Mouse (Mus musculus) testis, postnatal 10 days (tissue): ENCODE data around the gene Poln.

ENCODE experiments used
- DNase-seq: peaks from one replicate; pipeline ENCODE4 v3.0.0; 2021; ENCODE audit warnings: low spot score

The Poln gene

GRCm38 (mm10) chr5:34186961-34187391, 17.7 kb upstream of the Poln start:
- DNase-seq = peak; percentile 76

GRCm38 (mm10) chr5:34186391-34186790, 17.1 kb upstream of the Poln start:
- DNase-seq = peak; percentile 43

GRCm38 (mm10) chr5:34185791-34186190, 16.5 kb upstream of the Poln start:
- DNase-seq = peak; percentile 36

DNA sequence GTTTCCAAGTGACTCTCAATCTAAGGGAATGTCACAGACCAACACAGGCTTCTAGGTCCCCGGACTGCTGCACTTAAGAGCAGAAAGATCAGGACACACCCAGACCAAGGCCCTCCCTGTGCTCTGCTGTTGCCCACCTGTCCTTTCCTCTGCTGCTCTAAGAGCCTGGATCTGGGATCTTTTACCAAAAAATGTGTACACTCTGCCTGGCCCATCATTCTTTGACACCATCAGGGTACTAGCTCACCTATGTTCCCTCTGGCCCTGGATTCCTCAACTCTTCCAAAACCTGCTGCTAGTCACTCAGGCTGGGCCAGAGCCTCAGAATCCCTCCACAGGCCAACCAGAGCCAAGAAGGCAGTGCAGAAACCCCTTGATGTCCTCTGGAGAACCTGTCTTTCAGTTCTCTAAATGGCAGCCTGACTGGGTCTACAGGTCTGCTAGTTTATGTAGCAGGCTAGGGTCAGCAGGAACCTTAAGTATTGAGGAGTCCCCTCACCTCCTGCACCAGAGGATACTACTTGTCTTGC, 15.9 kb upstream of the Poln start:
- DNase-seq = peak; percentile 30

DNA sequence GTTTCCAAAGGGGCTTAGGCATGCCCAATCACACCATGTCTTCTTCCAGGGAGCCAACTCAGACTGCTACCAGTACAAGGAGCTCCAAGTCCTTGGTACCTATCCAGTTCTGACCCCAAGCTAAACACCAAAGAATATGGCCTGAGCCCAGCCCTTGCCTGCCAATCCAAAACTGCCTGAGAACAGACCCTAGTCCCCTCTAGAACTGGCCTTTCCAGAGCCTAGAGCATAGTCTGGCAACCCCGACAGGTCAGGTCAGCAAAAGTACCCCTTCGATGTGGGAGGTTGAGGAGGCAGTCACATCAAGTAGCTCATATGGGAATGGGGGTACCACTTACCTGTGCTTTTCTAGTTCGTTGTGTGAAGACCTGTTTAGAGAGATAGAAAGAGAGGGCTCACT, 14.7 kb upstream of the Poln start:
- DNase-seq = peak; percentile 26

GRCm38 (mm10) chr5:34183156-34183880, 14.1 kb upstream of the Poln start:
- DNase-seq = peak; percentile 49

DNA sequence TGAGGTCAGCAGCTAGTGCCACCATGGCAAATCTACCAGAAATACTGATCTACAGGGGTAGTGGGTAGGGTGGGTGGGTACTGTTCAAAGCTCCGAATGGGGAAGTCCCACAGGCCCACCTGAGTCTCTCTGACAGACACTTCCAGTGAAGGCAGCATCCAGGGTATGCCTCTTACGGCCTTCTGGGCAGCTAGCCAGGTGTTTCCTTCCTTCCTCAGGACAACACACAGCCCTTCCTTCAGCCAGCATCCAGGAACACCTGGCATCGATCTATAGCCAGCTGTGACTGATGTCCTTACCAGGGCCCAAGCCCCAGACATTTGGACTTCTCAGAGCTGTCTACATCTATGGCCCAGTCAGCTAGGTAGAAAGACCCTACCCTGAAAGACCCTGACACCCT, 13.2 kb upstream of the Poln start:
- DNase-seq = peak; percentile 52

GRCm38 (mm10) chr5:34177821-34178220, 8.6 kb upstream of the Poln start:
- no peak for DNase-seq

GRCm38 (mm10) chr5:34177091-34177490, 7.8 kb upstream of the Poln start:
- peak; percentile 38 for DNase-seq

DNA sequence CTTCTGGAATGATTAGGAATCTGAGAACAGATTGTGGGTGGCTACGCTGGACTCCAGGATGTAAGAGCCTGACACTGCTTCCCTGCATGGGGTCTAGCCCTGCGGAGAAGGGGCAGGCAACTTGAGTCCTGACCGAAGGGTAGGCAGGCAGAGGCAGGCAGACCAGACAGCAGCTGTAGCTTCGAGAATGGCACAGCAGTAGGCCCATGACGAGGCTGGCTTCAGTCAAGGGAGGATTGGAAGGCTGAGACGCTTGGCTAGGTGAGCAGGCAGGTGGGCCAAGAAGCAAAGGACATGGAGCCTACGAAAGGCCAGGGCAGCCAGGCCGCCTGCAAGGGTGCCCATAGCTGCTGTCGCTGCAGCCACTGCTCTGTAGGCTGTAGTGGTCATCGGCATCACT, 7.4 kb upstream of the Poln start:
- no peak for DNase-seq

GRCm38 (mm10) chr5:34175403-34175694, 6.1 kb upstream of the Poln start:
- DNase-seq = no peak

GRCm38 (mm10) chr5:34174550-34175402, 5.5 kb upstream of the Poln start:
- DNase-seq = peak; percentile 38

DNA sequence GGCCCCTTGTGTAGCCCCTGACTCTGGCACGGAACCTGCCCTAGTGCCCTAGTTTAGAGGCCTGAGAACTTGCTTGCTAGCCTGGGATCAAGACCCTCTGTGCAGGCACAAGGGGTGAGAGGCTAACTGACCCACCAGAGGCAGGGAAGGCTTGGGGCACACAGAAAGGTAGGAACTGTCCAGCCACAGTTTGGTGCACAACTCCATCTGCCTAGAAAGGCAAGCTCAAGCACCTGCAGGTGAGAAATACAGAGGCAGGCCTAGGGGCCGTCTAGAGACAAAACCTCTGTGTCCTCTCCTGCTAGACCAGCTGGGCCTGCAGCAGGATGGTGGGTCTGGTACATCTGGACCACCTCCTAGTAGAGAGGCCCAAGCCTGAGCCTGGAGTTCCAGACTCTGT, 4.8 kb upstream of the Poln start:
- DNase-seq = peak; percentile 43

DNA sequence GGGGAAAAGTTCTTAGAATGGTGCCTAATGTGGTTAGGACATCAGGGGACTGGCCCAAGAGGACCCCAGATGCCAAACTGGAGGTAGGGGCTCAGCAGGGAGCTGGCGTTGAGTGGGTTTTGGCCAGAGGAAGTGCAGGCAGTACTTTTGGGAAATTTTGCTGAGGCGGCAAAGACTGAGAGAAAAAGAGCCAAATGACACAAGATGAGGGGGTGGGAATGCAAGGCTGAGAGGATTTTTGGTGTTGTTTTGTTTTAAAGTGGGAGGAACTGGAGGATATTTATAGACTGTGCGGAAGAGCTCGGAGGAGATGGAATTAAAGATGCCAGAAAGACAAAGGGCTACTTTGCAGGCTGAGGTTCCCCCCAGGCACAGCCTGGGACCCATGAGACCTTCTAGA, 1.5 kb upstream of the Poln start:
- peak; percentile 46 for DNase-seq

- no peak for DNase-seq
Observed at GRCm38 (mm10) chr5:34169954-34170353, 706 bp upstream of the Poln start.

DNA sequence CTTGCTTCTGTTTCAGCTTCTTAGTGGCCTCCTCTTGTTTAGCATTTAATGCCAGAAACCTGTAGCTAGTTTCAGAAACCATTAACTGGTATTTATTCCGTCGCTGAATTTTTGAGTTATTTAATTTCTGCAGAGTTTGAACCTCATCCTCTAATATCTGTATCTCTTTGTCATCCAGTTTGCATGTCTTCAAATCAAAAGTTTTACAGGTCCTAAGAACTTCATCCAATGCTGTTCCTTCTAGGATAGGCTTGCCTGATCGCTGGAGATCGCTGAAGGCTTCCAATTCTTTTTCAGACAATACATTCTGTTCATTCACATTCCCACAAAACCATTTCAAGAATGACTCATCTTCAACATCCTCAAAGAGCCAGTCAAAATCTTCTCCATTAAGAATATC, 1.4 kb downstream of the Poln start:
- DNase-seq = no peak

DNA sequence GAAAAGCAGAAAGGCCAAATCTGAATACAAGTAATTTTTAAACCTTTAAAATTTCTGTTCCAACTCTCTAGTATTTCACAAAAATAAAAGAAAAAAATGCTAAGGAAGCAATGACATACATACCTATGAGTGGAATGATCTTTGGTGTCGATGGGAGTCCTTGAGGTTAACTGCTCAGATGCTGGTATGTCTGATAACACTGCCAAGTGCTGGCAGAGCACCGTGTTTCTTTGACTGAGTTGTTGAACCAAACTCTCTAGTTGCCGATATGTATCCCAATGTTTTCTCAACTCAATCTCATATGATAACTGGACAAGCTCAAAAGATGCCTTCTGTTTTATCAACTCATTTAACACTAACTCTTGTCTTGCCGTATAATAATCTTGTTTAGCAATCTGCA, 3.5 kb downstream of the Poln start:
- DNase-seq = no peak

DNA sequence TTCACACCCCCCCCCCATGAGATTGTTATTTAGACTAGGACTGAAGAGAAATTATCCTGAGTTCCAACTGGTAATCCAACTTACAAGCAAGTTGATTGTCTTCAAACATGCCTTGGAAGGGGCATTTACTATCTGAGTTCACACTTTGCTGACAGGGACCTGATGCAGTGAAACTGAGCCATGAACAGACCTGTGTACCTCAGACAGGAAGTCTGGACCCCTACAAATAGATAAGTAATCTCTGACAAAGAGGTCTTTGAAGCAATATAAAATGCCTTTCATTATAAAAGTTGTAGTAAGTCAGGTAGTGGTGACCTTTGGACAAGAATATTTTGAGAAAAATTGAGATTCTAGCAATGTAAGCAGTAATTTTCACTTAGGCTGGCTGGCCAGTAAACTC, 20.8 kb downstream of the Poln start:
- no peak for DNase-seq

GRCm38 (mm10) chr5:34147554-34147953, 21.7 kb downstream of the Poln start:
- no peak for DNase-seq

DNA sequence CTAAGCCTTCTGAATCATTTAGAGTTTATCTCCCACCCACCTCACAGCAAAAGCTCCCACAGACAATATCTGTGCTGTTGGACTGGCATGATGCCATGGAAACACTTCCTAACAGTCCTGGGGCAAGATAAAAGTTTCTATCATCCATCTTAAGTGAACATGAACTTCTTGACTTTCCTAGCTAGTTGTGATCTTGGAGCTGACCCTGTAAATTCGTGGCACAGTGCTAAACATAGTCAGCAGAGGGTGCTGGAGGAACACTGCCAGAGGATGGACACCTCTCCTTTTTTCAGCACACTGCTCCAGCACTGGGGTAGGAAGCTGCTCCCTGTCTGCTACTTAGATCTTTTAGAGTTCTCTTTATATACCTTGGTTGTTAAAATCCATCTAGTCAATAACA, 29.5 kb downstream of the Poln start:
- DNase-seq = peak; percentile 57

GRCm38 (mm10) chr5:34132731-34133130, 36.5 kb downstream of the Poln start:
- no peak for DNase-seq

DNA sequence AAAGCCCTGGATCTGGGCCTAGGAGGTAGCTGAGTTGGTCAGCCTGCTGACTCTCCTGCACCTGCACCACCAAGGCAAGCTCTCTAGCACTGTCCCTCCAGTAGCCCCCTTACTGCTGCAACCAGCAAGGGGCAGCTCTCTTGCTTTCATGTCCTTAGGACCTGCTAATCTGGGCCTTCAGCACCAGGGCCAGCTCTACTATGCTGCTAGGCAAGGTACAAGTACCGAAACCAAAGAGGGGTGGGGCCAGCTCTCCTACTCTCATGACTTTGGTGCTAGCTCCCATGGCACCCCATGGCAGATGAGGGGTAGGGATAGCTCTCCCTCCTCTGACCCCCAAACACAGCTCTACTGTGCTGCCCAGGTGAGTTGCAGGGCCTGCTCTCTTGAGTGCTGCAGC, 45.1 kb downstream of the Poln start:
- DNase-seq = no peak

DNA sequence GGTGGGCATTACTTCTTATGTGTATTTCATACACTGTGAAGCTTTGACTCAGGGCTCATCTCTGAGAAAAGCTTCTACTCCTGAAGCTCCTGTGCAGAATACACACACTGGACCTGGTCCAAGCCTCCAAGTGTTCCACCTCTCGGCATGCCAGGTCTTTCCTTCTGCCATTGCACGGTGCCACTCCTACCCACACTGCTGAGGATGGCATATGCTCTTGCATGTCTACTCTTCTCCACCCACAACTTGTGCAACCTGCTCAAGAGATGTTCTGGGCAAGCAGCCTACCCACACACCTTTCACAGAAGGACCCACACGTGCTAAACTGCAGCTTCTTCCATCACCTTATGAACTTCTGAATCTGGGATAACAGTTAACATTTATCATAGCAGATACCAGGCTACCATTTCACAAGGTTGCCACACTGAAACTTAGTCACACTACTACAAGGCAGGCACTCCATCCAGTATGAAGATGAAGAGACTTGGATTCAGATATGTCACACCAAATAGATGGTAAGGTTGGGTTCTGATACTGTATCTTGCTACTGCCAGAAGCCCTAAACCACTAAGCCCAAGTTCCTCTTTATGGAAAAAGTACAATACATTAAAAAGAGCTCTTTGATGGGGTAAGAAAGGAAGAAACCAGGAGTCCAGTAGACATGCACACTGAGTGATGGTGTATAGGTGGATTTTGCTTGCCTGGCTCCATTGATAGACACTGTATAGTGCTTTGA, 50.0 kb downstream of the Poln start:
- no peak for DNase-seq
